Mouse (Mus musculus) kidney, postnatal 14 days (tissue): Measurements from ENCODE around the gene Gm281.
"Not testable (repeated sequence)": the region's sequence is repeated elsewhere in the genome, so short reads cannot be mapped to it uniquely, and the experiment has no call there.

ENCODE experiments used
- DNase-seq: peaks from one replicate; pipeline ENCODE4 v3.0.0; 2022; ENCODE audit warnings: mixed read lengths

Gene Gm281

DNA sequence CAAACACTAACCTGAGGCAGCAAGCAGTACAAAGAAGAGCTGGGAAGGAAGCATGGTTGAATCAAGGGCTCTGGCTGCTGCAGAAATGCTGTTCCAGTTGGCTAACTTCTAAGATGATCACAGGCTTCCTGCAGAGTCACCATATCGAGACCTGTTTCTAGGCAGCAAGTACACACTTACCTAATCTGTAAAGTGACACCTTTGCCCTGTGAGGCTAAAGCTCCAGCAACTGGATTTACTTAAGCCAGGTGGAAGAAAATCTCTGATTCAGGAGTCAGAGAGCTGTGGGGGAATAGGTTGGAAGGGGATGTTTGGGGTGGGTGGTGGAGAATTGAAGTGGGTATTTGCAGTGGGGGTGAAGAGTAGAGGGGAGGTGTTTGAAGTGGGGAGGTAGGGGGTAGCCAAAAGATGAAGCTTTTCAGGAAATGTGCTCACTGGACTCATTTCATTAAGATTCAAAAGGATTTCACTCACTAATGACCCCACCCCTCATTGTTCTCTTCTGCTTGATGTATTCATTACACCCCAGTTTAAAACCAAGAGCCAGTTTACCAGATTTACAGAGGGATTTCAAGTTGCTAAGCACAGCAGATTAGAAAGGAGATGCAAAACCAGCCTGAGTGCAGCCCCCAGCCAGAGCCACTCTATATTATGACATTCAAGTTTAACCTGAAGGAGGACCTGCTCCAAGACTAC lies at the start of gene Gm281:
TSS of gene Gm281 (minus strand) at position 92 of the 696 bp plus-strand sequence.
- no peak for DNase-seq

- DNase-seq: no peak
Measured at GRCm38 (mm10) chr14:13963527-13963926, 49.2 kb upstream of the Gm281 start.

- DNase-seq: no peak
Measured at GRCm38 (mm10) chr14:13962476-13962875, 48.2 kb upstream of the Gm281 start.

- DNase-seq: peak; percentile 68
Measured at GRCm38 (mm10) chr14:13961401-13962112, 47.3 kb upstream of the Gm281 start, which contains the start of the genes Atxn7 and Thoc7. Atxn7 (plus strand) TSS chr14:13961440. Thoc7 (minus strand) TSS chr14:13961852.

DNA sequence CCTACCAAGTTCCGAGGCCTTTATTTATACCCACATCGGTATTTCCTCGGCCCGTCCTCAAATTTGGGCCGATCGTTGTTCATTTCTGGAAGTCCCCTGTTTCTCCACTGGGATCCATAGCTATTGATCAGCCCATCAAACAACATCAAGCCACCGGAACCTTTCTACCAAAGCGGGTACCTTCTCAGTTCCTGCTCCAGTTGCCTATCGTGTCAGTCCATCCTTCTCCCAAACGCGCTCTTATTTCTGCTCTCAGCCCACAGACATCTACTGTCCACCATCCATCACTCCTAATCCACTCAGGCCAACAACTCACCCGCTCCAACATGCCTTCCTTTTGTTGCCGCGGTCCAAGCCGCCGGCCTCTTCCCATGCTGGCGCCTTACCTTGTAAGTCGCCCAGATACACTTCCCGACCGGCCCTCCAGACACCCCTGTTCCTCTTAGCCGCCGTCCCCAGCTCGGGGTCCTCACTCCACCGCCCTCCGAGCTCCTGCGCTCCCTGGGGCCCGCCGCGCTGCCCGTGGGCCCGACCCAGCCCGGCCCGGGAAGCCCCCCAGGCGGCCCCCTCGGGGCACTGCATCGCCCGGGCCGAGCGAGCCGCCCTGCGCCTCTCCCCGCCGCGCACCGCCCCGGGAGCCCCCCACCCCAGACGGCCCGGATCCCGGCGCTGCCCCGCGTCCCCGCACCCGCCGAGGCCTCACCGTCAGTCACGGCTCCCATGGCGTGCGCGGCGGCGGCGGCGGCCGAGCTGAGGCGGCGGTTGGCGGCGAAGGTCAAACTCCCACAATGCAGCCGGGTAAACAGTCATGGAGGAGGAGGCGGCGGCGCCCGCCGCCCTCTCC lies 46.4 kb upstream of the Gm281 start:
- DNase-seq: peak; percentile 78

DNA sequence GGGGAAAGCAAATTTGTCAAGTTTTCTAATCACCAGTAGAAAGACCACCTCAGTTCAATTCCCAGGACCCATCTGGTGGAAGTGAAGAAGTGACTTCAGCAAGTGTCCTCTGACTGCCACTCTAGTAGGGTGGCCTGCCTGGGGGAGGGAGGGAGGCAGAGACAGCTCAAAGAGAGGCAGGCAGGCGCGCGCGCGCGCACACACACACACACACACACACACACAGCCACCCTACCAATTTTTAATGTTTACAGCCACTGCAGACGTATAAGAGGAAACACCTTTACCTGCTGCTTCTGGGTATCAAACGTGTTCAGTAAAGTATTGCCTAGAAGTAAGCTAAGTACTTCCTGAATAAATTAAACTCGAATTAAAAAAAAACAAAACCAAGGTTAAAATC lies 45.8 kb upstream of the Gm281 start:
- peak; percentile 38 for DNase-seq

- not testable (repeated sequence) for DNase-seq
Measured at GRCm38 (mm10) chr14:13952151-13952550, 37.9 kb upstream of the Gm281 start.

DNA sequence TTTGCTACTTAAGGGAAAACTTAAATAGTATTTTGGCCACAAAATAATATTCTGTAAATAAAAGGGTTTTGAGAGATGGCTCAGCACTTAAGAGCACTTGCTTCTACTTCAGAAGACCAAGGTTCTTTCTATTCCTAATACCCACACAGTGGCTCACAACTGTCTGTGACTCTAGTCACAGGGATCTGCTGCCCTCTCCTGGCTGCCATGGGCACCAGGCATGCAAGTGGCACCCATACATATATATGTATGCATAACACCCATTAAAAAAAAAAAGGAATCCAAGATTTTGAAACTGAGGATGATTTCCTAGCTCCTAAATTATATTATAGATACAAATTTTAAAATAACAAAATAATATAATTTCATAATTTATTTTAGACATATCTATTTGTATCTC lies 36.1 kb upstream of the Gm281 start:
- DNase-seq: peak; percentile 27

GRCm38 (mm10) chr14:13948345-13948744 lies 34.1 kb upstream of the Gm281 start:
- DNase-seq: no peak

GRCm38 (mm10) chr14:13944686-13945085 lies 30.4 kb upstream of the Gm281 start:
- DNase-seq: no peak

DNA sequence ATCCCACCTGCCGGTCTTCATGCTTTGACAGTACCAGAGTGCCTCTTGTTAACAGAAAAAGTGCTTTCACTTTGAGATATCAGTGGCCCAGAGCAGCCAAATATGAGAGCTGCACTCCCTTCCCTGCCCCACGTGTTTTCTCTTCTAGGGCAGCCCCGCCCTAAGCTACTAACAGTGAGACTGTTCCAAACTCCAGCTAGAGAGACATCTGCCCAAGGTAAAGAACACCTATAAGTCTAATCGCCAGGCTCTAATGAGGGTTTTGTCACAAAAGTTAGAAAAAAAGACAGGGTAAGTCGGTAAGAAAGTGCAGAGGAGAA lies 19.7 kb upstream of the Gm281 start:
- no peak for DNase-seq

DNA sequence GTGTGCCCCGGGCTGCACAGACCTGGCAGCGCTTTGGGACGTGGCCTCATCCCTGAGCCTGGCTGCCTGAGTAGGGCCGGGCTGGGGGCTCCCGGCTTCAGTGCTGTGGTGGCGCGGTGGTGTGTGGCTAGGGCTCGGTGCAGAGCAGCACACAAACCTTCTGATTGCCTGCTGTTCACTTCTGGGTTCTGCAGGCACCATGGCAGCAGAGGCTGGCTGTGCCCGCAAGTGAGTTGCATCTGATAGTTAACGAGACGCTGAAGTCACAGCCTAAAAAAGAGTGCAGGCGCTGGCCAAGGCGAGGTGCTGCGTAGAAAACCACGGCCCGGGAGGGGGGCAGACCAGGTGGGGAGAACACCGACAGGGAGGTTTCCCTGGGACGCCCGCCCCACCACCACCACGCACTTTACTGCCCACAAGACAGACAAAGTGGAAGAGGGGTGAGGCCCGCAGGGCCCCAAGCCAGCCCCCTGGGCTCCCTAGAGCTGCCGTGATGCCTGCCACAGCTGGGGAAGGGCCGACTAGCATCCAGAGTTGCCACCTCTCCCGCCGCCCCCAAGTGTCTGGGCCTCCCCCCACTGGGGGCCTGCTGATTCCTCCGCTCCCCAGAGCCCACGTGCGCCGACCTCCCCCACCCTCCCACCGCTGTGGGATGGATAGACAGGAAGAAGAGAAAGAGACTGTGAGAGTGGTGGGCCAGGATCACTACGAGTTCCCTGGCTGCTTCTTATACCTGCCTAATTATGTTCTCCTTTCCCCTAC lies 19.2 kb upstream of the Gm281 start:
- DNase-seq: no peak

DNA sequence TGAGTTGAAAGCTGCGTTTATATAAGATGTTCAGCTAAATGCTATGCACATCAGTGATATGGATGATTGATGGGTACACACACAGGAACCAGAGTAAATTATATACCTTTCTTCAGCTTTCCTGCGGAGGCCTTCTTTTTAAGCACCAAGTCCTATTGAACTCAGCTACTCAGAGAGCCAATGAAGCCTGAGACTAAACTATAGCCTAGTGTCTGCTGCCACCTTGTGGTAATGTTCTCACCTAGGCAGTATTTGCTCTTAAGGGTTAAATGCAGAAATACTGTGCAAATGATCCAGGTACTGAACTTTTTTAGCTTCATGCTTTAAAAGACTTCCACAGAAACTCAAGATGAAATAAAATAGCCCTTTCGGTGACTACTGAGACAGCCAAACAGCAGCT lies 3.4 kb upstream of the Gm281 start:
- DNase-seq: peak; percentile 63

DNA sequence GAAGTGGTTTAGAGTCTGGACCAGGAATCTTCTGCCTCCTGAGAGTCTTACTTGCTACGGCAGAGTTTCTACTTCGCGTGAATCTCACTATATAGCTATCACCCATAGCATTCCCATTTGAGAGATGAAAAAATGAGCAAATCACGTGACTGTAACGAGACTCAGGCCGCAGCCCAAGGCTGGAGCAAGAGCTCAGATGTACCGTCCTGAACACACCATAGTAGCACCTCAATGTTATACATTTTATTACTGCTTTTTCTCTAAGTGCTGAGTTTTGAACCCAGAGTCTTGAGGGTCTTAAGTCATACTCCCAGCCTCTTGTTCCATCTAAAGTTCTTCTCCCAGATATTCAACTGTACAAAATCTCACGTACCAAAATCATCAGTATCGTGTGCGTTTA lies 2.9 kb upstream of the Gm281 start:
- DNase-seq: no peak

GRCm38 (mm10) chr14:13915207-13915606 lies 929 bp upstream of the Gm281 start:
- DNase-seq: no peak

DNA sequence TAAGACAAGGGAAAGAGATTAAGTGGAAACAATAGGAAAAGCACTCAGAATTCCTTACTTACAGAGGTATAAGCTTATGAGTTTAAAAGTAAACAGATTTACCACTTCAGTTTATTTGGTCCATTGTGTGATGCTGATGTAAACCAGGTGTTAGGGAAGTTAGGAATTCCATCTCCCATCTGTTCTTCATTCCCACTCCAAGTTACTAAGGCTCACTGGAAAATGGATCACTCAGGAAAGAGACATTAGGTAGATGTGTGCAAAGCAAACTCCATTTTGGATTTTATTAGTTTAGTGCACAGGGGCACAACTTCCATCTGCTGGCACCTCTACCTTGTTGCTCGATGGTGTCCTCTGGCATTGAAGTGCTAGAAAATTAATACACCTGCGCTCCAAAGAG lies 4.1 kb downstream of the Gm281 start:
- no peak for DNase-seq

GRCm38 (mm10) chr14:13907145-13907544 lies 7.1 kb downstream of the Gm281 start:
- DNase-seq: no peak

- DNase-seq: no peak
Measured at GRCm38 (mm10) chr14:13906461-13906860, 7.8 kb downstream of the Gm281 start.

GRCm38 (mm10) chr14:13901611-13902067 lies 12.6 kb downstream of the Gm281 start:
- DNase-seq: peak; percentile 54

GRCm38 (mm10) chr14:13895198-13895597 lies 19.1 kb downstream of the Gm281 start:
- DNase-seq: no peak

- DNase-seq: no peak
Measured at GRCm38 (mm10) chr14:13893748-13894147, 20.5 kb downstream of the Gm281 start.

GRCm38 (mm10) chr14:13861416-13861815 lies 52.9 kb downstream of the Gm281 start:
- DNase-seq: no peak
